Mouse (Mus musculus) CH12.LX (cell line): Measurements from ENCODE around the gene Hnrnpa3.

Experiments used
- CTCF ChIP-seq, 2 experiments: IDR thresholded peaks in 1 of 2; conservative IDR thresholded peaks in 1 of 2; 2 replicates each; pipeline ENCODE4 v1.5.1; 2011 to 2012; ENCODE audit warnings: low read depth in 2 of 2, low read length in 2 of 2, improper control_type of control experiment in 1 of 2, inconsistent platforms in 1 of 2, mild to moderate bottlenecking in 1 of 2, moderate library complexity in 1 of 2
- ELF1 ChIP-seq: IDR thresholded peaks from 2 replicates; pipeline ENCODE4 v1.6.1; 2014; ENCODE audit warnings: low read depth, mild to moderate bottlenecking, inconsistent platforms, low read length, improper control_type of control experiment
- GABPA ChIP-seq: IDR thresholded peaks from 2 replicates; pipeline ENCODE4 v1.6.1; 2012; ENCODE audit warnings: low read depth, low read length, improper control_type of control experiment, inconsistent platforms; ENCODE audit not compliant: insufficient replicate concordance
- NRF1 ChIP-seq: IDR thresholded peaks from 2 replicates; pipeline ENCODE4 v1.6.1; 2014; ENCODE audit warnings: low read depth, mild to moderate bottlenecking, inconsistent platforms, low read length, improper control_type of control experiment, moderate library complexity
- POLR2AphosphoS2 ChIP-seq: IDR thresholded peaks from 2 replicates; pipeline ENCODE4 v1.6.1; 2011; ENCODE audit warnings: low read depth, low read length, improper control_type of control experiment
- USF1 ChIP-seq: IDR thresholded peaks from 2 replicates; pipeline ENCODE4 v1.6.1; 2014; ENCODE audit warnings: low read depth, mild to moderate bottlenecking, inconsistent platforms, low read length, improper control_type of control experiment
- ZC3H11A ChIP-seq: IDR thresholded peaks from 2 replicates; pipeline ENCODE4 v1.6.1; 2012; ENCODE audit warnings: low read depth, mild to moderate bottlenecking, inconsistent platforms, low read length, improper control_type of control experiment
- ZMIZ1 ChIP-seq: IDR thresholded peaks from 2 replicates; pipeline ENCODE4 v1.6.1; 2012; ENCODE audit warnings: low read depth, mild to moderate bottlenecking, inconsistent platforms, low read length, improper control_type of control experiment

GRCm38 (mm10) chr2:75633381-75633780, 25.7 kb upstream of the Hnrnpa3 start:
- no peak for TF ChIP-seq NRF1
- TF ChIP-seq ZC3H11A: no peak
- TF ChIP-seq GABPA: no peak
- TF ChIP-seq CTCF (conservative IDR thresholded peaks at IDR 0.05 in 1 of 2, IDR thresholded peaks at IDR 0.05 in 1 of 2; ENCODE audit: low read depth in 2 of 2, low read length in 2 of 2): no peak
- TF ChIP-seq ZMIZ1: no peak
- no peak for TF ChIP-seq ELF1
- TF ChIP-seq POLR2AphosphoS2: no peak
- TF ChIP-seq USF1: no peak
